Mouse (Mus musculus) neural tube, embryonic 11.5 days (tissue): Measurements from ENCODE around the gene Hoxa6. TPM values are rescaled to one million over a fixed set of nuclear protein-coding genes. Genes with fewer than 3 reads are reported as not detected.
A peak's percentile ranks its signal among the peaks of the same experiment; 100 is the strongest.

Source experiments
- ATAC-seq: fragments of 200-750 bp; cut with Nextera tagmentation; 2 replicates; pipeline ENCODE4 v1.8.0; 2017; ENCODE audit warnings: moderate number of reproducible peaks, mild to moderate bottlenecking, moderate TSS enrichment, moderate library complexity; ENCODE audit not compliant: insufficient read depth, low FRiP score, low TSS enrichment
- DNase-seq: peaks from one replicate; pipeline ENCODE4 v3.0.0-alpha.2; 2015; ENCODE audit warnings: low spot score
- H3K27ac ChIP-seq: fragments of 300-500 bp; sonication (generic); 2 replicates; pipeline ENCODE4 v1.5.1; 2014; ENCODE audit warnings: low read depth, mild to moderate bottlenecking, low read length
- H3K27me3 ChIP-seq: fragments of 300-500 bp; sonication (generic); 2 replicates; pipeline ENCODE4 v1.6.1; 2014; ENCODE audit warnings: mild to moderate bottlenecking, low read length, mixed read lengths; ENCODE audit not compliant: control insufficient read depth, insufficient read depth
- H3K36me3 ChIP-seq: fragments of 300-500 bp; sonication (generic); 2 replicates; pipeline ENCODE4 v1.6.1; 2014; ENCODE audit warnings: mild to moderate bottlenecking, low read length, moderate library complexity, mixed read lengths; ENCODE audit not compliant: control insufficient read depth, insufficient read depth
- H3K4me1 ChIP-seq: fragments of 300-500 bp; sonication (generic); 2 replicates; pipeline ENCODE4 v1.6.1; 2014; ENCODE audit warnings: low read length, mixed read lengths; ENCODE audit not compliant: control insufficient read depth, insufficient read depth
- H3K4me2 ChIP-seq: fragments of 300-500 bp; sonication (generic); 2 replicates; pipeline ENCODE4 v1.6.1; 2014; ENCODE audit warnings: low read depth, mild to moderate bottlenecking, moderate library complexity
- H3K4me3 ChIP-seq: fragments of 300-500 bp; sonication (generic); 2 replicates; pipeline ENCODE4 v1.5.1; 2014; ENCODE audit warnings: low read depth, low read length
- H3K9ac ChIP-seq: fragments of 300-500 bp; sonication (generic); 2 replicates; pipeline ENCODE4 v1.6.1; 2014; ENCODE audit warnings: mild to moderate bottlenecking, low read length
- H3K9me3 ChIP-seq: fragments of 300-500 bp; sonication (generic); 2 replicates; pipeline ENCODE4 v1.6.1; 2016; ENCODE audit warnings: low read length; ENCODE audit not compliant: control insufficient read depth
- WGBS: fragments of 180-500 bp; shearing (Covaris S2); extraction: QIAGEN DNeasy Blood & Tissue Kit; methylation state at CpG from one replicate; pipeline ENCODE4 v1.1.7; 2014; 5-methylcytosine and 5-hydroxymethylcytosine counted together
- polyA plus RNA-seq: library from polyadenylated mRNA; unstranded; fragments of >200 nt; fragmentation: Nextera tagmentation; extraction: Ambion mirVana; gene quantifications from 2 replicates; pipeline ENCODE4 v1.2.1, GENCODE M21; 2014

The Hoxa6 gene
- 16.0 and 18.8 TPM in 2 replicates for polyA plus RNA-seq

DNA sequence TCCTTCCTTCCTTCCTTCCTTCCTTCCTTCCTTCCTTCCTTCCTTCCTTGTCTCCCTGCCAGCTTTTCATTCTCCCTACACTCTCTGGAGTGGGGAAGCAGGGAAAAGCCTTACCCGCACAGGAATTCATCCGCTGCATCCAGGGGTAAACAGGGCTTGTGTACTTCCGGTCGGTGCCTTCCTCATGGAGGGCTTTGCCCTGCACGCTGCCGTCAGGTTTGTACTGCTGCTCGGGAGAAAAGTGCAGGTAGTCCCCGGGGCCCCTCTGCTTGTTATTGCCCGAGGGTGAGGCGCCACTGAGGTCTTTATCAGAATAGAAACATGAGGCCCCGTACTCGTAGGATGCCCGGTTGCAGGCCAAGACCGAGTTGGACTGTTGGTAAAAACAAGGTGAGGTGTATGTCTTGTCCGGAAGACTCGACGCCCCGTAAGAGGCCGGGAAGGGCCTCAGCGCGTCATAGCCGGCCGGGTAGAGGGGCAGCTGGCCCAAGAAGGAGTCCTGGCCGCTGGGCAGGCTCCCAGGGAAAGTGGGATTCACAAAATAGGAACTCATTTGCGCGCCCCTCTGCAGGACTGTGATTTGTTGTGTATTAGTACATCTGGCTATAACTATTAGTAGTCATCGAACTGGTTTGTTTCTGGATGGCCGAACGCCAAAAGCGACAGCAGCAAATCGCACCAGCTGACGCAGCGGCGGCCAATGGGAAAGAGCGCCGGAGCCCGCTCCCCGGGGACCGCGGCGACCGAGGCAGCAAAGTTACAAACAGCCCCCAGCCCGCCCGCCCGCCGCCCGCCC is at the start of gene Hoxa6:
TSS of gene Hoxa6 (minus strand) at position 651 of the 796 bp plus-strand sequence.
- H3K9me3 ChIP-seq: no peaks in the 10 kb centered on the region
- DNase-seq: peak; percentile 77
- H3K27ac ChIP-seq: peak within 1 kb of the TSS; percentile 100
- peak within 1 kb of the TSS; percentile 99 for H3K4me2 ChIP-seq
- peaks cover 12% of the 10 kb centered on the region for H3K36me3 ChIP-seq
- 1% methylated on average over 47 of the region's 47 CpGs for WGBS
- ATAC-seq: peak; percentile 21; the same call in 1 of the 2 replicates
- peaks cover 39% of the 10 kb centered on the region for H3K4me1 ChIP-seq
- H3K27me3 ChIP-seq: no peaks in the 10 kb centered on the region
- H3K4me3 ChIP-seq: peak within 1 kb of the TSS; percentile 87
- H3K9ac ChIP-seq: peak within 1 kb of the TSS; percentile 99

- Histone ChIP-seq H3K4me3 (no peak overlapping the region), H3K27me3 (peaks cover 89% of the 10 kb centered on the region), H3K9ac (no peak overlapping the region), H3K9me3 (no peaks in the 10 kb centered on the region), H3K36me3 (no peaks in the 10 kb centered on the region), H3K4me2 (no peak overlapping the region), H3K27ac (no peak overlapping the region), H3K4me1 (peaks cover 8% of the 10 kb centered on the region)
- WGBS: 0% methylated on average over 6 of the region's 6 CpGs
- ATAC-seq: no peak
- DNase-seq: peak; percentile 85
These were observed 48.4 kb upstream of the Hoxa6 start for GRCm38 (mm10) chr6:52256956-52257355.

DNA sequence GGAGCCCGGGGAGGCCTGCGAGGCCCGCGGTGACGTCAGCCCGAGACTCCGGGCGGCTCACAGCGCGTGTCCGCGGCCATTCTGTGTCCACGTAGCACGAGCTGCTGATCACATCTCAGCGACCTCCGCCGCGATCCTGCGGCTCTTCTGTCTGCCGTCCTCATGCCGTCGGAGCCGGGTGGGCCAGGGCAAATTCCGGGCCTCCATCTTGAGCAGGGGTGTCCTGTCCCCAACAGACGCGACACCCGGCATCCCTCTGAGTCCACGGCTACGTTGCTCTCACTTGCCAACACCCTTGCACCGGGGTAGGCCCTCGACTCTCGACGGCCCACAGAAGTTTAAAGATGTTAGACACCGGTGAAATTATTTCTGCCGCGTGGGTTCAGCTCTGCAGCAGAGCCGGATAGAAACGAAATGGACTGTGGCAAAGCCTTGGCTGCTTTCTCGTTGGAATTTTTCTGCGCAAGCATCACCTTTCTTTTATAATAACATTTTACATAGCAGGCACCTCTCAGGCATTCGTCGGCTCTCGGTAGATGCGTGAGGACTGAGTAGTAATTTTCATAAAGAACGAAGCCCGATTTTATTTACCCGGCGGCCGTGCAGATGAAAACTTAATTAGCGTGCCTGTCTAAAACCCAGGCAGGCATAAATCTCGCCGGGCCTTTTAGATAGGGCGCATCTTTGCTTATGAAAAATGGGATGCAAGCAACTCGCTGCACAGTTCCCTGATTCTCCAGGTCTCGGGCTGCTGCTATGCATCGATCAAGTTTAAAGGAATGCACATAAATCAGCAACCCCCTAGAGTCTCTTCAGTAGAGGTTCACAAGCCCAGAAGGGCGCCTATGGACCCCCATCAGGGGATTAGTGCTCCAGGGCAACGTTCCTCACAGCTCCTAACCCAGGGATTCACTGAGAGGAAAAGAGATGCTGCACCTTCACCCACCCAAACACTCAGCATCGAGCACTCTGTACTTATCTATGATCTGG is 45.3 kb upstream of the Hoxa6 start:
- 0 out of 2 replicates have a peak overlapping the region, but pooled peaks have one; percentile 11 for H3K9ac ChIP-seq
- H3K4me1 ChIP-seq: no peaks in the 10 kb centered on the region
- DNase-seq (peak; percentile 64), ATAC-seq (no peak)
- H3K27ac ChIP-seq: no peak overlapping the region; the same call in 1 of the 2 replicates
- WGBS: under 1% methylated on average over 59 of the region's 59 CpGs
- no peaks in the 10 kb centered on the region for H3K36me3 ChIP-seq
- H3K9me3 ChIP-seq: no peaks in the 10 kb centered on the region
- H3K4me2 ChIP-seq: peak overlapping the region; percentile 32
- H3K4me3 ChIP-seq: peak overlapping the region; percentile 16; the same call in 1 of the 2 replicates
- H3K27me3 ChIP-seq: peaks cover 89% of the 10 kb centered on the region

GRCm38 (mm10) chr6:52252775-52253376 is 44.4 kb upstream of the Hoxa6 start:
- peak; percentile 67 for DNase-seq
- peaks cover 89% of the 10 kb centered on the region for H3K27me3 ChIP-seq
- peak overlapping the region; percentile 35 for H3K4me2 ChIP-seq
- no peaks in the 10 kb centered on the region for H3K4me1 ChIP-seq
- peak overlapping the region; percentile 23 for H3K9ac ChIP-seq
- under 1% methylated on average over 35 of the region's 35 CpGs for WGBS
- no peak for ATAC-seq
- no peaks in the 10 kb centered on the region for H3K9me3 ChIP-seq
- H3K36me3 ChIP-seq: no peaks in the 10 kb centered on the region
- peak overlapping the region; percentile 10; the same call in 1 of the 2 replicates for H3K4me3 ChIP-seq
- no peak overlapping the region for H3K27ac ChIP-seq

DNA sequence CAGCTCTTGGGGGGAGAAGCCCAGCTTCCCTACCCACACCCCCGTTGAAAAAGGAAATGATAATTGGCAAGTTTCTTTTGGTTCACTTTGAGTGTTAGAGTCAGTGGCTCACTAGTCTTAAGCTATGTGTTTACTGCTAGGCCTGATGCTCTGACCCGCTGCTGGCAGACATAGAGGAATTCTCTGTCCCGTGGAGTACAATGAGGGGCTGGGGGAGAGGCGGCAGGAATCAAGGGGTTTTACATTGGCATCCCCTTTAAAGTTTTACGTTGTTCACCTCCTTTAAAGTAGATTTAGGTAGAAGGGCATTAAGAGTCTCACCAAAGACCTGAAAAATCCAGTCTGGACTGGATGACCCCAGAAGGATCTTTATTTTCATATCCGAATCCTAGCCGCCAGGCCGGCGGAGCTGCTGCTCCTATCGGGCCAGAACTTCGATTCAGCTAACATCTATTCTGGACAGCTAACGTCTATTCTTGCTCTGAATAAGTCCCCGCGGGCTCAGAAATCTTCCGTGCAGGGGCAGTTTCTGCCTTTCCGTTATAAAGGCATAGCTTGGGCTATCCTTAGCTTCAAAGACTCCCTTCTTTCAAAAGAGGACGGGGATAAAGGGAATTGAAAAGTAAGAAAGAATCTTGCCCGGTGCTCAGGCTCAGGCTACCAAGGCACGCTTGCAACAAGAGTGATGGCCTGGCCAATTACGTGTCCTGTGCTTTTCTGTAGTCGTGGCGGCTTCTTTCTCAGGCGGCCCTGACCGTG is 43.7 kb upstream of the Hoxa6 start:
- WGBS: under 1% methylated on average over 24 of the region's 24 CpGs
- no peak overlapping the region for H3K27ac ChIP-seq
- H3K9ac ChIP-seq: peak overlapping the region; percentile 23
- ATAC-seq: no peak
- peak overlapping the region; percentile 3; the same call in 1 of the 2 replicates for H3K4me3 ChIP-seq
- H3K36me3 ChIP-seq: no peaks in the 10 kb centered on the region
- peaks cover 89% of the 10 kb centered on the region for H3K27me3 ChIP-seq
- H3K4me1 ChIP-seq: no peaks in the 10 kb centered on the region
- DNase-seq: peak; percentile 47
- H3K4me2 ChIP-seq: peak overlapping the region; percentile 35
- no peaks in the 10 kb centered on the region for H3K9me3 ChIP-seq

- Histone ChIP-seq H3K9ac (no peak overlapping the region), H3K4me1 (0 out of 2 replicates have a peak, but pooled peaks cover 3% of the 10 kb centered on the region), H3K27me3 (peaks cover 91% of the 10 kb centered on the region), H3K27ac (no peak overlapping the region), H3K9me3 (no peaks in the 10 kb centered on the region), H3K36me3 (no peaks in the 10 kb centered on the region), H3K4me3 (no peak overlapping the region), H3K4me2 (0 out of 2 replicates have a peak overlapping the region, but pooled peaks have one; percentile 12)
- DNase-seq: peak; percentile 13
- 8% methylated on average over 7 of the region's 7 CpGs for WGBS
- ATAC-seq: no peak
These were observed 42.8 kb upstream of the Hoxa6 start for GRCm38 (mm10) chr6:52251177-52251879.

DNA sequence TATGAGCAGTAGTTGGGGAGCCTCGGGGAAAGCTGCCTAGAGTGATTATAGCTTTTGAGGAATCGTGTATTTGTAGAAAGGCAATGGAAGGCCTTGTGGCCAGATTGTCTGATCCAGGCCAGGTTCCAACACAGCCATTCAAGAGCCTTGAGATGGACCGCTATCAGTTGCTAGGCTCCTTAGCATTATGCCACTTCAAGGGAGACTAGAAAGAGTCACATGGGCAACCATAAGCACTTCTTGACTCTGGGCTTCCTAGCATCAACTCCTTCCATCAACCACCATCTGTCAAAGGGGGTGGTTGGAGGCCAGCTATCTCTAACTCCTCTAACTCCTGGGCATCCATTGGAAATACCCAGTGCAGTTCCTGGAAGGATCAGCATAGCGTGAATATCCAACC is 41.3 kb upstream of the Hoxa6 start:
- H3K4me3 ChIP-seq: peak overlapping the region; percentile 15; the same call in 1 of the 2 replicates
- DNase-seq (peak; percentile 16), ATAC-seq (no peak)
- H3K27ac ChIP-seq: no peak overlapping the region
- H3K9me3 ChIP-seq: no peaks in the 10 kb centered on the region
- peaks cover 93% of the 10 kb centered on the region for H3K27me3 ChIP-seq
- peak overlapping the region; percentile 39; the same call in 1 of the 2 replicates for H3K9ac ChIP-seq
- H3K36me3 ChIP-seq: no peaks in the 10 kb centered on the region
- H3K4me1 ChIP-seq: 0 out of 2 replicates have a peak, but pooled peaks cover 4% of the 10 kb centered on the region
- WGBS: 0% methylated on average over 4 of the region's 4 CpGs
- H3K4me2 ChIP-seq: peak overlapping the region; percentile 26
